Mouse (Mus musculus) lung, adult 2 months (tissue): ENCODE measurements around the gene Bcas3. TPM values are rescaled to one million over a fixed set of nuclear protein-coding genes. Genes with fewer than 3 reads are reported as not detected.

Experiments used
- DNase-seq: peaks from one replicate; pipeline ENCODE4 v3.0.0; 2022
- H3K4me1 ChIP-seq: fragments of 200-500 bp; 2 replicates; pipeline ENCODE4 v1.6.1; 2011; ENCODE audit warnings: low read length; ENCODE audit not compliant: control insufficient read depth, insufficient read depth
- H3K4me3 ChIP-seq: fragments of 200-500 bp; replicated peaks from 2 replicates; pipeline ENCODE3; 2011; ENCODE audit warnings: low read depth, mild to moderate bottlenecking, control low read depth, low read length; ENCODE audit errors: extremely low read depth
- CTCF ChIP-seq: fragments of 200-500 bp; IDR thresholded peaks from 2 replicates; pipeline ENCODE4 v1.5.1; 2011; ENCODE audit warnings: mild to moderate bottlenecking, low read length, control low read depth; ENCODE audit not compliant: insufficient read depth
- POLR2A ChIP-seq: fragments of 200-500 bp; IDR thresholded peaks from 2 replicates; pipeline ENCODE4 v1.6.1; 2011; ENCODE audit warnings: low read depth, mild to moderate bottlenecking, control low read depth, low read length, borderline replicate concordance; ENCODE audit errors: extremely low read depth
- WGBS: fragments of 180-500 bp; shearing (Covaris S2); methylation state at CpG from one replicate; pipeline ENCODE4 v1.1.7; 2018; 5-methylcytosine and 5-hydroxymethylcytosine counted together
- polyA plus RNA-seq: library from polyadenylated mRNA; depleted of rRNA; stranded (reverse); fragments of >200 nt; gene quantifications from 2 replicates; pipeline ENCODE4 v1.2.3, GENCODE M21; 2012

The Bcas3 gene
- polyA plus RNA-seq, 1 experiment, result 55.7 TPM

- 46% methylated on average over 6 of the region's 6 CpGs for WGBS
- TF ChIP-seq POLR2A (no peak), CTCF (no peak)
- Histone ChIP-seq H3K4me3 (no peak overlapping the region), H3K4me1 (no peaks in the 10 kb centered on the region)
- DNase-seq, result no peak
These were observed 367.4 kb downstream of the Bcas3 start for GRCm38 (mm10) chr11:85720269-85720773.

- Histone ChIP-seq H3K4me1 (no peaks in the 10 kb centered on the region), H3K4me3 (no peak overlapping the region)
- 96% methylated on average over 4 of the region's 4 CpGs for WGBS
- DNase-seq, result no peak
- TF ChIP-seq POLR2A (no peak), CTCF (no peak)
These were observed 369.0 kb downstream of the Bcas3 start for GRCm38 (mm10) chr11:85721986-85722385.

- no peak for DNase-seq
- WGBS, result 63% methylated on average over 6 of the region's 6 CpGs
- H3K4me3 ChIP-seq, result no peak overlapping the region
- no peaks in the 10 kb centered on the region for H3K4me1 ChIP-seq
- TF ChIP-seq POLR2A (no peak), CTCF (no peak)
These were observed 371.2 kb downstream of the Bcas3 start for GRCm38 (mm10) chr11:85724159-85724558.

GRCm38 (mm10) chr11:85729725-85730124, 376.8 kb downstream of the Bcas3 start:
- peaks cover 6% of the 10 kb centered on the region for H3K4me1 ChIP-seq
- DNase-seq, result no peak
- no peak for TF ChIP-seq CTCF
- no peak overlapping the region for H3K4me3 ChIP-seq
- 47% methylated on average over 2 of the region's 2 CpGs for WGBS

- no peak overlapping the region for H3K4me3 ChIP-seq
- WGBS, result 32% methylated on average over 4 of the region's 4 CpGs
- peaks cover 6% of the 10 kb centered on the region for H3K4me1 ChIP-seq
- TF ChIP-seq CTCF, result no peak
- no peak for TF ChIP-seq POLR2A
- DNase-seq, result no peak
These were observed 379.6 kb downstream of the Bcas3 start for GRCm38 (mm10) chr11:85732462-85733012.

GRCm38 (mm10) chr11:85733577-85733976, 380.6 kb downstream of the Bcas3 start:
- Histone ChIP-seq H3K4me3 (no peak overlapping the region), H3K4me1 (peaks cover 8% of the 10 kb centered on the region)
- 73% methylated on average over 3 of the region's 3 CpGs for WGBS
- DNase-seq, result peak; percentile 37
- TF ChIP-seq CTCF, result peak; percentile 60
- 0 out of 2 replicates have a peak, but pooled peaks have one; percentile 15 for TF ChIP-seq POLR2A

GRCm38 (mm10) chr11:85734317-85735211, 381.6 kb downstream of the Bcas3 start:
- TF ChIP-seq POLR2A (no peak), CTCF (no peak)
- Histone ChIP-seq H3K4me3 (no peak overlapping the region), H3K4me1 (peaks cover 10% of the 10 kb centered on the region)
- 67% methylated on average over 7 of the region's 7 CpGs for WGBS
- DNase-seq, result no peak

- WGBS, result 61% methylated on average over 9 of the region's 9 CpGs
- H3K4me1 ChIP-seq, result peaks cover 8% of the 10 kb centered on the region
- no peak overlapping the region for H3K4me3 ChIP-seq
- DNase-seq, result no peak
- TF ChIP-seq CTCF (no peak), POLR2A (no peak)
These were observed 384.3 kb downstream of the Bcas3 start for GRCm38 (mm10) chr11:85737227-85737626.

GRCm38 (mm10) chr11:85737893-85738292, 384.9 kb downstream of the Bcas3 start:
- peaks cover 4% of the 10 kb centered on the region for H3K4me1 ChIP-seq
- 69% methylated on average over 3 of the region's 3 CpGs for WGBS
- H3K4me3 ChIP-seq, result no peak overlapping the region
- TF ChIP-seq POLR2A (no peak), CTCF (no peak)
- DNase-seq, result no peak

GRCm38 (mm10) chr11:85738585-85738984, 385.6 kb downstream of the Bcas3 start:
- 58% methylated on average over 5 of the region's 5 CpGs for WGBS
- H3K4me3 ChIP-seq, result no peak overlapping the region
- peaks cover 4% of the 10 kb centered on the region; the same call in 1 of the 2 replicates for H3K4me1 ChIP-seq
- TF ChIP-seq CTCF, result no peak
- no peak for TF ChIP-seq POLR2A
- no peak for DNase-seq
